Mouse (Mus musculus) bone marrow macrophage, adult 2 months (primary cell): ENCODE results near the gene Ppl.

Experiments used
- CTCF ChIP-seq: IDR thresholded peaks from 2 replicates; pipeline ENCODE4 v1.5.1; 2012; ENCODE audit warnings: low read depth, mild to moderate bottlenecking, low read length, moderate library complexity
- POLR2A ChIP-seq: IDR thresholded peaks from 2 replicates; pipeline ENCODE4 v1.6.1; 2012; ENCODE audit warnings: mild to moderate bottlenecking, low read depth, low read length, borderline replicate concordance

DNA sequence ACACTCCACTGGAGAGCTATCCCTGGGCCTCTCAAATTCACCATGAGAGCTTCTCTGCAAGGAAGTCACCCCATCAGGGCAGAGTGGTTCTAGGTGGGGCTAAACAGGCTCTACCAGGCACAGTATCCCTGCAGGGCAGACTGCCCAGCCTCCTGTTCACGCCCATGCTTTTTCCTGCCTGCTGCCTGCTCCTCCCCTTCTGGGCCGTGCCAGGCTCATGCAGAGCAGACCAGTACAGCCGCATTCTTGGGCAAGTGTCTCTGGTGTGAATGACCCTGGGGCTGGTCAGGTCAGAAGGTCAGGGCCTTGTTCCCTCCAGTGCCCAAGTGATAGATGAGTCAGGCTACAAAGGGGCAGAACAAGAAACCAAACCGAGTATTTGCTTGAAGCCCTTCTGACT lies 4.3 kb upstream of the Ppl start:
- TF ChIP-seq CTCF: no peak
- no peak for TF ChIP-seq POLR2A
